ENCODE assay signal across 5 mouse cellular contexts in the genomic region with DNA sequence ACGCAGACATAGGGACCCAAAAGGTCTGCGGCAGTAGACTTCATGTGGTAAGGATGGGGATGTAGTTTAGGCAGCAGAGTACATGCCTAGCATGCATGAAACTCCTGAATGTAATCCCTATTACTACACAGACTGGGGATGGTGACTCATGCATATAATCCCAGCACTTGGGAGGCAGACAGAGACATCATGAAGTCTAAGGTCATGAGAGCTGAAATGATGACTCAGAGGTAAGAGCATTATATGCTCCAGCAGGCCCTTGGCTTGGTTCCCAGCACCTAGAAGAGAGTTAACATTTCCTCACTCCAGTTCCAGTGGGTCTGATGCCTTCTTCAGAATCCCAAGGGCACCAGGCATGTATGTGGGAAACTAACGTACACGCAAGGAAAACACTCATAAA.
"Had no signal": no experiment of that assay in that cellular context is flagged by ENCODE, and none has a peak within 500 bp of the region (broad histone marks: within the 10 kb centered on the region; RNA-seq: fewer than 3 reads in every experiment).

No protein-coding gene starts in this region.

- DNase-seq: kidney, postnatal 25 days; liver; liver, embryonic 13.5 days; liver, postnatal 0 days; right cerebral cortex, postnatal 25 days had no signal
